Mouse (Mus musculus) myocyte (in vitro differentiated cells): ENCODE results near the gene Amer3. TPM values are rescaled to one million over a fixed set of nuclear protein-coding genes. Genes with fewer than 3 reads are reported as not detected.
"Not testable (repeated sequence)": the region's sequence is repeated elsewhere in the genome, so short reads cannot be mapped to it uniquely, and the experiment has no call there.

Source experiments
- H3K27me3 ChIP-seq: one replicate; pipeline ENCODE4 v1.6.1; 2011; ENCODE audit not compliant: control insufficient read depth, insufficient read depth, insufficient read length
- H3K36me3 ChIP-seq: one replicate; pipeline ENCODE4 v1.6.1; 2011; ENCODE audit not compliant: control insufficient read depth, insufficient read depth
- H3K4me2 ChIP-seq: one replicate; pipeline ENCODE4 v1.6.1; 2011; ENCODE audit warnings: low read depth, control low read depth
- H3K4me3 ChIP-seq: one replicate; pipeline ENCODE4 v1.5.1; 2011; ENCODE audit warnings: mild to moderate bottlenecking, control low read depth, moderate library complexity
- H3K79me2 ChIP-seq: one replicate; pipeline ENCODE4 v1.6.1; 2011; ENCODE audit not compliant: control insufficient read depth, insufficient read depth
- H3ac ChIP-seq: one replicate; pipeline ENCODE4 v1.6.1; 2011; ENCODE audit not compliant: control insufficient read depth, insufficient read length
- CEBPB ChIP-seq: IDR thresholded peaks from 2 replicates; pipeline ENCODE4 v1.6.1; 2011; ENCODE audit warnings: mild to moderate bottlenecking, moderate library complexity; ENCODE audit not compliant: poor library complexity, insufficient read depth, severe bottlenecking
- E2F4 ChIP-seq: IDR thresholded peaks from one replicate; pipeline ENCODE4 v1.6.1; 2011; ENCODE audit warnings: mild to moderate bottlenecking, control low read depth, moderate library complexity; ENCODE audit not compliant: insufficient read depth
- MAX ChIP-seq: IDR thresholded peaks from one replicate; pipeline ENCODE4 v1.6.1; 2011; ENCODE audit warnings: low read depth, mild to moderate bottlenecking, control low read depth
- MYOD1 ChIP-seq, 3 experiments: IDR thresholded peaks; one replicate each; pipeline ENCODE4 v1.6.1; 2011; ENCODE audit warnings: control low read depth in 2 of 3, low read depth in 2 of 3, mild to moderate bottlenecking in 2 of 3, moderate library complexity in 1 of 3; ENCODE audit not compliant: insufficient read length in 2 of 3, control insufficient read depth in 1 of 3
- MYOG ChIP-seq, 3 experiments: IDR thresholded peaks; one replicate each; pipeline ENCODE4 v1.6.1; 2011; ENCODE audit warnings: control low read depth in 2 of 3, low read depth in 2 of 3, mild to moderate bottlenecking in 2 of 3; ENCODE audit not compliant: insufficient read length in 2 of 3, control insufficient read depth in 1 of 3, insufficient read depth in 1 of 3
- POLR2A ChIP-seq: IDR thresholded peaks from one replicate; pipeline ENCODE4 v1.6.1; 2011; ENCODE audit warnings: low read depth, mild to moderate bottlenecking, control low read depth, moderate library complexity; ENCODE audit not compliant: insufficient read length
- POLR2AphosphoS2 ChIP-seq: IDR thresholded peaks from one replicate; pipeline ENCODE4 v1.6.1; 2011; ENCODE audit warnings: low read depth, control low read depth; ENCODE audit not compliant: insufficient read length
- REST ChIP-seq: IDR thresholded peaks from one replicate; pipeline ENCODE4 v1.6.1; 2011; ENCODE audit warnings: mild to moderate bottlenecking, control low read depth, moderate library complexity; ENCODE audit not compliant: insufficient read depth, insufficient read length
- SRF ChIP-seq: IDR thresholded peaks from one replicate; pipeline ENCODE4 v1.6.1; 2011; ENCODE audit warnings: low read depth; ENCODE audit not compliant: control insufficient read depth, insufficient read length
- TCF12 ChIP-seq: IDR thresholded peaks from one replicate; pipeline ENCODE4 v1.6.1; 2011; ENCODE audit warnings: mild to moderate bottlenecking, control low read depth; ENCODE audit not compliant: poor library complexity, insufficient read depth, severe bottlenecking
- TCF3 ChIP-seq: IDR thresholded peaks from one replicate; pipeline ENCODE4 v1.6.1; 2011; ENCODE audit warnings: low read depth, control low read depth; ENCODE audit not compliant: insufficient read length
- USF1 ChIP-seq: IDR thresholded peaks from one replicate; pipeline ENCODE4 v1.6.1; 2011; ENCODE audit warnings: low read depth, mild to moderate bottlenecking, control low read depth, moderate library complexity
- polyA plus RNA-seq: library from polyadenylated mRNA; unstranded; fragments of >200 nt; fragmentation: generic; extraction: Trizol; gene quantifications from one replicate; pipeline ENCODE4 v1.2.1, GENCODE M21; 2012; ENCODE audit warnings: missing spikeins

The Amer3 gene
- polyA plus RNA-seq, 1 experiment, result not detected

DNA sequence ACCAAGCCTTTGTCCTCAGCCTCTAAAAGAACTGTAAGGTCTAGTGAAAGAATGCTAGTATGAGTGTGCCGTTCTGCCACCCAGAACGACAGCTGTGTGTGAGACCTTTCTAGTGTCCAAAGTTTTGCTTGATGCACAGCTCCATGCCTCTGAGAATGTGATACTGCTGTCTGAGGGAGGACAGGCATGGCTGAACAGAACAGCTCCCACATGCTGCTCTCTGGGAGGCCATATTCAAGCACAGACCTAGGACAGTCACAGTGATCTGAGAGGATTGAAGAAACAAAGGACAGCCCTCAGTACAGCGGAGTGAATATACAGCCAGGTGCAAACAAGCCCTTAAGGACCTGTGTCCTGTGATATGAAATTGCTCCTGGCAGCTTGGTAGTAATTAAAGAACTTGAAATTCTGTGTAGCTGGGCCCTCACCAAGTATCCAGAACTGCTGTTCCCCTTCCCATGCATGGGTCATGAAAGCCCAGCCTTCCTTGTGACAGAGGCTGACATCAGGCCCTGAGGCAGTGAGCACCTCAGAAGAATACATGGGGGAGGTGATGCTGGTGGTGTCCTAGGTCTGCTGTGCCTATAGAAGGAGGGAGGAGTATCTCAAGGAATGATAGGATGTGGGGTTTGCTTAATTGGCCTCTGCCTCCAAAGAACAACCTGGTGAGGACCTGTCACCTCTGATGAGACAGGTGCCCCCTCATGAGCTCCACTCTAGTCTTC is 22.0 kb downstream of the Amer3 start:
- Histone ChIP-seq H3K4me3 (no peak overlapping the region), H3K79me2 (no peaks in the 10 kb centered on the region), H3K36me3 (no peaks in the 10 kb centered on the region), H3K27me3 (no peaks in the 10 kb centered on the region), H3K4me2 (no peak overlapping the region), H3ac (no peak overlapping the region)
- no peak for TF ChIP-seq CEBPB
- no peak for TF ChIP-seq TCF3
- no peak for TF ChIP-seq TCF12
- no peak for TF ChIP-seq MYOG (IDR thresholded peaks at IDR 0.05; ENCODE audit: control insufficient read depth in 1 of 3, insufficient read depth in 1 of 3, insufficient read length in 2 of 3, low read depth in 2 of 3)

DNA sequence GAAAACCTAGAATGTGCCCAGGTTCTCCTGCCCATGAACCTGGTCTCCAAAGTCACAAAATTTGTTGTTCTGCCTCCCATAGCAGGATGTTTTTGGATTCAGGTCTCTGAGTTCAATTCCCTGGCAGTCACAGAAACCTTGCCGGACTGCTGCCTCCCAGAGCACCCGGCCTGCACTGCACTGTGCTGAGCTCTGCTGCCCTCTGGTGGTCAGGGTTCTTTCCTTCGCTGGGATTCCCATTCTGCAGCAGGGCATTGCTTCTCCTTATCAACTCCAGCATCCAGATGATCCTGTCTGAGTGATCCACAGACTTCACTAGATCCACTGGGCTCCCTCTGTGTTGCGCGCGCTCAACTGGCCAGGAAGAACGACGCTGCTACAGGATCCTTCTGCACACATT is 22.9 kb downstream of the Amer3 start:
- Histone ChIP-seq H3K36me3 (no peaks in the 10 kb centered on the region), H3ac (no peak overlapping the region), H3K4me2 (no peak overlapping the region), H3K4me3 (no peak overlapping the region), H3K79me2 (no peaks in the 10 kb centered on the region), H3K27me3 (no peaks in the 10 kb centered on the region)
- TF ChIP-seq SRF (no peak), E2F4 (no peak), POLR2AphosphoS2 (no peak), REST (no peak), TCF3 (no peak), POLR2A (no peak), MYOG (IDR thresholded peaks at IDR 0.05; ENCODE audit: control insufficient read depth in 1 of 3, insufficient read depth in 1 of 3, insufficient read length in 2 of 3, low read depth in 2 of 3) (no peak)

DNA sequence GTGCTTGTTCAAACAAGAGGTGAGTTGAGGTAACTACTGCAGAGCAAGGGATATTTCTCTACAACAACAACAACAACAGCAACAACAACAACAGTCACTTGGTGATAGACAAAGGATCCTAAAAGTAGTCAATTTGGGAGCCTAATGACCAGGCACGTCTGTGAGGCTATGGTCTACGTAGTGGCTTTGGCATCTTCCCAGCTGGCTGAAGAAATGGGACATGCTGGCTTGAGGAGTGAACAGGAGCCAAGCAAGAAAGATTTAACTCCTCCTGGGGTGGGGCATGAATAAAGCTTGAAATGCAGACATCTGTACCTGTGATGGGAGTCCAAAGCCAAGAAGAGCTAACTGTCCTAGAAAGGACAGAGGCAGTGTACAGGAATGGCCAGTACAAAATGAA is 34.3 kb downstream of the Amer3 start:
- Histone ChIP-seq H3K27me3 (no peaks in the 10 kb centered on the region), H3K4me2 (no peak overlapping the region), H3K4me3 (no peak overlapping the region), H3K79me2 (no peaks in the 10 kb centered on the region), H3ac (no peak overlapping the region), H3K36me3 (no peaks in the 10 kb centered on the region)
- no peak for TF ChIP-seq TCF12
- TF ChIP-seq REST, result no peak
- no peak for TF ChIP-seq POLR2A
- no peak for TF ChIP-seq MAX
- TF ChIP-seq TCF3, result no peak
- TF ChIP-seq CEBPB, result no peak
- TF ChIP-seq E2F4, result no peak
- TF ChIP-seq SRF, result no peak
- no peak for TF ChIP-seq USF1
- no peak for TF ChIP-seq POLR2AphosphoS2
- TF ChIP-seq MYOG (IDR thresholded peaks at IDR 0.05; ENCODE audit: control insufficient read depth in 1 of 3, insufficient read depth in 1 of 3, insufficient read length in 2 of 3, low read depth in 2 of 3), result no peak
- TF ChIP-seq MYOD1 (IDR thresholded peaks at IDR 0.05; ENCODE audit: control insufficient read depth in 1 of 3, insufficient read length in 2 of 3, low read depth in 2 of 3), result no peak

DNA sequence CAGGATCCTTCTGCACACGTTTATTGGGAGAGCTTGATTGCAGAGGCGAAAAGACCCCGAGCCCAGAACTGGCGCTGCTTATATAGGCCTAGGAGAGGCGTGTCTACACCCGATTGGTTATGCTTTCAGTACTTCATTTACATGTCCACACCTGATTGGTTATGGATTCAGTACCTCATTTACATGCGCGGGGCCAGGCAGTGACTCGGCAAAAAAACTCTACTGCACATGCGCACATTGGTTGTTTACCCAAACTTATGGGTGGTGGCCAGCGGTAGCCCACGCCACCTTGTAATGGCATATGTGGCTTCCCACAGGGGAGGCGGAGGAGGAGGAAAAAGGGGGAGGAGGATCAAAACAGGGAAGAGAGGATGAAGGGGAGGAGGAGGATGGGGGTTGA is 40.7 kb downstream of the Amer3 start:
- H3K4me3 ChIP-seq, H3K4me2 ChIP-seq, H3ac ChIP-seq, H3K79me2 ChIP-seq, H3K27me3 ChIP-seq, H3K36me3 ChIP-seq: not testable (repeated sequence)

DNA sequence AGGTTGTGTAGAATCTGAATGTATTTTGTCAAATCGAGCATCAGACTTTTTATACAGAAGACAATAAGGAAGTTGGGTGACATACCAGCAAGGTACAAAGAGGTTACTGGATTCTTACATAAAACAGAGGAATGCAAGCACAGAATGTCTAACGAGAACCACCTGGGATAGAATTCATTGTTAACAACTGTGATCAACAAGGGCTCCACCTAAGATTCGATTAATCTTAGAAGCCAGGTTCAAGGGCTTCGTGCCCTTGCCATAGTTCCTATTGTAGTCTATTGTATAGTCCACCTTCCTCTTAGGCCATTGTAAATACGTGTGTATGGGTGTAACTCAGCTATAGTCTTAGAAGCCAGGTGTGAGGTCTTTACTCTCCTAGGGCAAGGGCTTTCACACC is 41.3 kb downstream of the Amer3 start:
- H3K27me3 ChIP-seq, H3K36me3 ChIP-seq, H3K4me2 ChIP-seq, H3K4me3 ChIP-seq, H3K79me2 ChIP-seq, H3ac ChIP-seq: not testable (repeated sequence)

DNA sequence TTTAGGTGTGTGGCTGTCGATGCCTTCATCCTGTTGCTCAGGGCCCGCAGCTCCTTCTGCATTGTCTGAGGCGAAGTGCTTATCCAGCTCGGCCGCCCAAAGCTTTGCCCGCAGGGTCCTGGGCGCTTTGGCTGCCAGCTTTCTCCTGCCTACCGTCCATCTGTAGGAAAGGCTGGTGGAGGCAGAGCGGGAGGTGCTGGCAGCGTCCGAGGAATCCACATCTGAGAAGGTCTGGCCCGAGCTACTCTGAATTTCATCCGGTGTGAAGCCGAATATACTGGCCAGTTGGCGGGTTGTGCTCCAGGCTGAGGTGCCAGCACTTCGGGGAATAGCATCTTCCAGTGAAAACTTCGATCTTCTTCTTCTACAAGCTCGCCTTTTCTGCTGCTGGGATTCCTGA is 56.3 kb downstream of the Amer3 start:
- H3K36me3 ChIP-seq, result no peaks in the 10 kb centered on the region
- peaks cover 20% of the 10 kb centered on the region for H3K27me3 ChIP-seq
- no peak overlapping the region for H3K4me2 ChIP-seq
- no peaks in the 10 kb centered on the region for H3K79me2 ChIP-seq
- no peak overlapping the region for H3ac ChIP-seq
- H3K4me3 ChIP-seq, result no peak overlapping the region
- TF ChIP-seq POLR2AphosphoS2 (no peak), MAX (no peak), MYOG (IDR thresholded peaks at IDR 0.05; ENCODE audit: control insufficient read depth in 1 of 3, insufficient read depth in 1 of 3, insufficient read length in 2 of 3, low read depth in 2 of 3) (no peak), TCF12 (no peak), REST (no peak), TCF3 (no peak), MYOD1 (IDR thresholded peaks at IDR 0.05; ENCODE audit: control insufficient read depth in 1 of 3, insufficient read length in 2 of 3, low read depth in 2 of 3) (no peak), SRF (no peak), E2F4 (no peak), CEBPB (no peak), POLR2A (no peak), USF1 (no peak)
